Mouse (Mus musculus): ENCODE measurements around the gene Psap. TPM values are rescaled to one million over a fixed set of nuclear protein-coding genes. Genes with fewer than 3 reads are reported as not detected.
A peak's percentile ranks its signal among the peaks of the same experiment; 100 is the strongest.

The Psap gene
- polyA plus RNA-seq, 1 experiment from 2014 or later: 129 TPM

DNA sequence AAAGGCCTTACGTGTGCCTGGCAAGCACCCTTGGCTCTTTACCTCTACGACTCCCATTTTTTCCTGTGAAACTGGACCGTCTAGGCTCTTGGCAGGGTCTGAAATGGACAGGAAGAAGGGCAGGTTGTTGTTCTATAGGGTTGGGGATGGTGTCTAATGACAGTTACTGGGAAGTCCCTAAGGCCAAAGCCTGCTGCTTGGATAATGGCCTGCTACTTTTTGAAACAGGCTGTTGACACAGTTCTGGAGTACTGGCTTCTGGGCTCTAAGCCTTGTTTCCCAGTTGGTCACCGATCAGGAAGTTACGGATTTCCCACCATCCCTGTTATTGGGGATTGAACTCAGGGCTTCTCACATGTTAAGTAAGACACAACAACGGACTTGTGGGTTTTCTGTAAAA, 2.9 kb downstream of the Psap start:
- no peaks in the 10 kb centered on the region for H3K9me3 ChIP-seq (ENCODE audit: control insufficient read depth, low read length)
- peak overlapping the region; percentile 89 for H3K4me2 ChIP-seq (ENCODE audit: low read length)
- H3K4me1 ChIP-seq (ENCODE audit: control insufficient read depth, insufficient read depth, low read length): peaks cover 69% of the 10 kb centered on the region
- no peaks in the 10 kb centered on the region for H3K27me3 ChIP-seq (ENCODE audit: control insufficient read depth, insufficient read depth, low read length)
- H3K36me3 ChIP-seq (ENCODE audit: control insufficient read depth, insufficient read depth, low read length): no peaks in the 10 kb centered on the region
- ATAC-seq (ENCODE audit: low FRiP score, low TSS enrichment) (no peak), DNase-seq (no peak)
- 92% methylated on average over 6 of the region's 6 CpGs for WGBS
- no peak overlapping the region for H3K27ac ChIP-seq (replicated peaks; ENCODE audit: low read depth, low read length)
- no peak overlapping the region for H3K4me3 ChIP-seq (replicated peaks; ENCODE audit: low read depth, low read length)
- H3K9ac ChIP-seq (replicated peaks; ENCODE audit: low read length): peak overlapping the region; percentile 23; the same call in 1 of the 2 replicates

- no peak overlapping the region for H3K27ac ChIP-seq (replicated peaks; ENCODE audit: low read depth, low read length)
- H3K36me3 ChIP-seq (ENCODE audit: control insufficient read depth, insufficient read depth, low read length): no peaks in the 10 kb centered on the region
- H3K27me3 ChIP-seq (ENCODE audit: control insufficient read depth, insufficient read depth, low read length): no peaks in the 10 kb centered on the region
- WGBS: 92% methylated on average over 9 of the region's 9 CpGs
- H3K4me2 ChIP-seq (ENCODE audit: low read length): no peak overlapping the region
- no peak for DNase-seq
- no peaks in the 10 kb centered on the region for H3K9me3 ChIP-seq (ENCODE audit: control insufficient read depth, low read length)
- ATAC-seq (ENCODE audit: low FRiP score, low TSS enrichment): no peak
- no peak overlapping the region for H3K4me3 ChIP-seq (replicated peaks; ENCODE audit: low read depth, low read length)
- peaks cover 82% of the 10 kb centered on the region for H3K4me1 ChIP-seq (ENCODE audit: control insufficient read depth, insufficient read depth, low read length)
- no peak overlapping the region for H3K9ac ChIP-seq (replicated peaks; ENCODE audit: low read length)
Measured at GRCm38 (mm10) chr10:60281571-60282050, 4.2 kb downstream of the Psap start.

- WGBS: 73% methylated on average over 10 of the region's 10 CpGs
- no peak for DNase-seq
- Histone ChIP-seq H3K9me3 (ENCODE audit: control insufficient read depth, low read length) (no peaks in the 10 kb centered on the region), H3K4me3 (replicated peaks; ENCODE audit: low read depth, low read length) (no peak overlapping the region), H3K4me2 (ENCODE audit: low read length) (no peak overlapping the region), H3K4me1 (ENCODE audit: control insufficient read depth, insufficient read depth, low read length) (peaks cover 90% of the 10 kb centered on the region), H3K27me3 (ENCODE audit: control insufficient read depth, insufficient read depth, low read length) (no peaks in the 10 kb centered on the region), H3K36me3 (ENCODE audit: control insufficient read depth, insufficient read depth, low read length) (no peaks in the 10 kb centered on the region), H3K27ac (replicated peaks; ENCODE audit: low read depth, low read length) (no peak overlapping the region), H3K9ac (replicated peaks; ENCODE audit: low read length) (no peak overlapping the region)
- ATAC-seq (ENCODE audit: low FRiP score, low TSS enrichment): no peak
Measured at GRCm38 (mm10) chr10:60282116-60283014, 4.9 kb downstream of the Psap start.

DNA sequence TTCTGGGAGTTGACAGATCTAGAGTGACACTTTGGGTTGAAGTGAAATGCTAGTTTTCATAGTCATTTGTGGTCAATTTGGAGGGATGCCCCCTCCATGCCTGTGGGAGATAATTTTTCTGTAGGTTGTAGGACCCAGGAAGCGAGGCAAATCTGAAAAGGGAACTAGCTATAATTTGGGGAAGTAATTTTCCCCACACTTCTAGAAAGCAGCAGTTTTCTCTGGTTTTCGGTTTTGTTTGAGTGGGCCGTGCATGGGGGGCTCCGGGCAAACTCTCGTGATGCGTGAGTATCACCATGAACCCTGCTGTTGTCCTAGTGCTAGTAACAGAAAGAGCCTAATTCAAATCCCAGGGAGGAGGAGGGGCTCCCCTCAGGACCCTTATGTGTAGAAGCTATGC, 6.8 kb downstream of the Psap start:
- Histone ChIP-seq H3K4me3 (replicated peaks; ENCODE audit: low read depth, low read length) (no peak overlapping the region), H3K36me3 (ENCODE audit: control insufficient read depth, insufficient read depth, low read length) (no peaks in the 10 kb centered on the region), H3K27ac (replicated peaks; ENCODE audit: low read depth, low read length) (peak overlapping the region; percentile 85), H3K4me1 (ENCODE audit: control insufficient read depth, insufficient read depth, low read length) (peaks cover 84% of the 10 kb centered on the region), H3K9ac (replicated peaks; ENCODE audit: low read length) (no peak overlapping the region), H3K9me3 (ENCODE audit: control insufficient read depth, low read length) (no peaks in the 10 kb centered on the region), H3K27me3 (ENCODE audit: control insufficient read depth, insufficient read depth, low read length) (no peaks in the 10 kb centered on the region), H3K4me2 (ENCODE audit: low read length) (peak overlapping the region; percentile 48)
- WGBS: 63% methylated on average over 6 of the region's 6 CpGs
- ATAC-seq (ENCODE audit: low FRiP score, low TSS enrichment) (no peak), DNase-seq (no peak)

GRCm38 (mm10) chr10:60284676-60285111, 7.3 kb downstream of the Psap start:
- 0 out of 2 replicates have a peak, but pooled peaks have one; percentile 5 for ATAC-seq (ENCODE audit: low FRiP score, low TSS enrichment)
- Histone ChIP-seq H3K36me3 (ENCODE audit: control insufficient read depth, insufficient read depth, low read length) (no peaks in the 10 kb centered on the region), H3K4me3 (replicated peaks; ENCODE audit: low read depth, low read length) (peak overlapping the region; percentile 11; the same call in 1 of the 2 replicates), H3K9me3 (ENCODE audit: control insufficient read depth, low read length) (no peaks in the 10 kb centered on the region), H3K27ac (replicated peaks; ENCODE audit: low read depth, low read length) (peak overlapping the region; percentile 85), H3K9ac (replicated peaks; ENCODE audit: low read length) (peak overlapping the region; percentile 39; the same call in 1 of the 2 replicates), H3K4me2 (ENCODE audit: low read length) (peak overlapping the region; percentile 48), H3K4me1 (ENCODE audit: control insufficient read depth, insufficient read depth, low read length) (peaks cover 83% of the 10 kb centered on the region), H3K27me3 (ENCODE audit: control insufficient read depth, insufficient read depth, low read length) (no peaks in the 10 kb centered on the region)
- 37% methylated on average over 8 of the region's 8 CpGs for WGBS
- no peak for DNase-seq

GRCm38 (mm10) chr10:60285183-60285582, 7.8 kb downstream of the Psap start:
- WGBS: 36% methylated on average over 8 of the region's 8 CpGs
- ATAC-seq (ENCODE audit: low FRiP score, low TSS enrichment): peak; percentile 32; the same call in 1 of the 2 replicates
- Histone ChIP-seq H3K27me3 (ENCODE audit: control insufficient read depth, insufficient read depth, low read length) (no peaks in the 10 kb centered on the region), H3K4me1 (ENCODE audit: control insufficient read depth, insufficient read depth, low read length) (peaks cover 78% of the 10 kb centered on the region), H3K4me3 (replicated peaks; ENCODE audit: low read depth, low read length) (peak overlapping the region; percentile 11), H3K9ac (replicated peaks; ENCODE audit: low read length) (peak overlapping the region; percentile 39; the same call in 1 of the 2 replicates), H3K9me3 (ENCODE audit: control insufficient read depth, low read length) (no peaks in the 10 kb centered on the region), H3K4me2 (ENCODE audit: low read length) (peak overlapping the region; percentile 48), H3K36me3 (ENCODE audit: control insufficient read depth, insufficient read depth, low read length) (no peaks in the 10 kb centered on the region), H3K27ac (replicated peaks; ENCODE audit: low read depth, low read length) (peak overlapping the region; percentile 85)
- DNase-seq: no peak

GRCm38 (mm10) chr10:60285676-60286372, 8.4 kb downstream of the Psap start:
- H3K27ac ChIP-seq (replicated peaks; ENCODE audit: low read depth, low read length): peak overlapping the region; percentile 85
- DNase-seq (peak; percentile 93), ATAC-seq (ENCODE audit: low FRiP score, low TSS enrichment) (peak; percentile 76)
- H3K4me2 ChIP-seq (ENCODE audit: low read length): peak overlapping the region; percentile 48
- H3K4me1 ChIP-seq (ENCODE audit: control insufficient read depth, insufficient read depth, low read length): peaks cover 71% of the 10 kb centered on the region
- WGBS: 11% methylated on average over 14 of the region's 14 CpGs
- 0 out of 2 replicates have a peak overlapping the region, but pooled peaks have one; percentile 16 for H3K9ac ChIP-seq (replicated peaks; ENCODE audit: low read length)
- peak overlapping the region; percentile 11 for H3K4me3 ChIP-seq (replicated peaks; ENCODE audit: low read depth, low read length)
- no peaks in the 10 kb centered on the region for H3K36me3 ChIP-seq (ENCODE audit: control insufficient read depth, insufficient read depth, low read length)
- H3K27me3 ChIP-seq (ENCODE audit: control insufficient read depth, insufficient read depth, low read length): no peaks in the 10 kb centered on the region
- no peaks in the 10 kb centered on the region for H3K9me3 ChIP-seq (ENCODE audit: control insufficient read depth, low read length)

GRCm38 (mm10) chr10:60286546-60286945, 9.1 kb downstream of the Psap start:
- Histone ChIP-seq H3K27ac (replicated peaks; ENCODE audit: low read depth, low read length) (peak overlapping the region; percentile 85; the same call in 1 of the 2 replicates), H3K4me2 (ENCODE audit: low read length) (peak overlapping the region; percentile 48), H3K36me3 (ENCODE audit: control insufficient read depth, insufficient read depth, low read length) (0 out of 2 replicates have a peak, but pooled peaks cover 1% of the 10 kb centered on the region), H3K4me3 (replicated peaks; ENCODE audit: low read depth, low read length) (no peak overlapping the region), H3K4me1 (ENCODE audit: control insufficient read depth, insufficient read depth, low read length) (peaks cover 66% of the 10 kb centered on the region), H3K27me3 (ENCODE audit: control insufficient read depth, insufficient read depth, low read length) (no peaks in the 10 kb centered on the region), H3K9ac (replicated peaks; ENCODE audit: low read length) (0 out of 2 replicates have a peak overlapping the region, but pooled peaks have one; percentile 16), H3K9me3 (ENCODE audit: control insufficient read depth, low read length) (no peaks in the 10 kb centered on the region)
- DNase-seq (no peak), ATAC-seq (ENCODE audit: low FRiP score, low TSS enrichment) (no peak)
- WGBS: 94% methylated on average over 7 of the region's 7 CpGs
